Mouse (Mus musculus): ENCODE data around the gene Kremen1. TPM values are rescaled to one million over a fixed set of nuclear protein-coding genes. Genes with fewer than 3 reads are reported as not detected.

The Kremen1 gene
- polyA plus RNA-seq, 1 experiment from 2014 or later, result 9.1 TPM

DNA sequence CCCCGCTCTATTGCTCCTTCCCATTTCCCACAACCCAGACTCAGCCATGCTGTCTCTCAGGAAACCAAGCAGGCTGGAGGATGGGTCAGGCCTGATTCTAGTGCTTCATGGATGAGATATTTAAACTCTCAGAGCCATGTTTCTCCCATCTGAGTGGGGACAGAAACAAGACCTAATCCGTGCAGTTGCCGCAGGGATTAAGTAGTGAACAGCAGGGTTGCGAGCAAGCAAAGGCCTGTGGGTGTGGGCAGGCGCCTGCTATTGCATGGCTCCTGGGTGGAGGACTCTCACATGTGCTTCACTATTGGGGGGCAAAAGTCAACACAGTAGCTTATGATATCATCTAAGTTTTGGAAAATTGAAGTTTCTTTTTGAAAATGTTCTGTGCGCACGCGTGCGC, 76.5 kb downstream of the Kremen1 start:
- 90% methylated on average over 9 of the region's 9 CpGs for WGBS
- H3K9me3 ChIP-seq (ENCODE audit: control insufficient read depth, low read length), result no peaks in the 10 kb centered on the region
- no peaks in the 10 kb centered on the region for H3K27me3 ChIP-seq (replicated peaks; ENCODE audit: control insufficient read depth, insufficient read depth, low read length)
- no peak for ATAC-seq
- peaks cover 8% of the 10 kb centered on the region; the same call in 1 of the 2 replicates for H3K4me1 ChIP-seq (ENCODE audit: control insufficient read depth, insufficient read depth, low read length)
- no peaks in the 10 kb centered on the region for H3K36me3 ChIP-seq (ENCODE audit: control insufficient read depth, insufficient read depth, low read length)
- no peak overlapping the region for H3K9ac ChIP-seq (ENCODE audit: low read depth, low read length)
- no peak overlapping the region for H3K27ac ChIP-seq (ENCODE audit: low read length)
- no peak overlapping the region for H3K4me2 ChIP-seq (ENCODE audit: low read depth, low read length)
- H3K4me3 ChIP-seq (ENCODE audit: low read length), result no peak overlapping the region

DNA sequence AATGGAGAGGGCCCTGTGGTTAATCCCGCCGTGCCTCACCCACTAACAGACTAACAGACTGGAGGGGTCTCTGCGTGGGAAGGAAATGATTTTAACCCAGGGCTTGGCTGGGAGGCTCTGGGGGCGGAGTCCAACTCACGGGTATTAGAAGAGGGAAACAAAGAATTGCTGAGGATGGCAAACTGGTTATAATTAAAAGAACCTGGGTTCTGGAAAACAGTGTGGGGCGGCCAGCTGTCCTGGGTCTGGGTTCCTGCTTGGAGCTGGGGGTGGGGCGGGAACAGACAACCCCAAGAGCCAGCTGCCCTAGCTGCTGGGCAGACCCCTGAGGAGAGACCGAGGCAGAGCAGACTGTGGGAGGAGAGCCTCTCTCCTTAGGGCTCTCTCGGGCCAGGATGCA, 77.1 kb downstream of the Kremen1 start:
- Histone ChIP-seq H3K27ac (ENCODE audit: low read length) (no peak overlapping the region), H3K9me3 (ENCODE audit: control insufficient read depth, low read length) (no peaks in the 10 kb centered on the region), H3K27me3 (replicated peaks; ENCODE audit: control insufficient read depth, insufficient read depth, low read length) (no peaks in the 10 kb centered on the region), H3K4me3 (ENCODE audit: low read length) (no peak overlapping the region), H3K4me1 (ENCODE audit: control insufficient read depth, insufficient read depth, low read length) (peaks cover 8% of the 10 kb centered on the region; the same call in 1 of the 2 replicates), H3K9ac (ENCODE audit: low read depth, low read length) (no peak overlapping the region), H3K4me2 (ENCODE audit: low read depth, low read length) (no peak overlapping the region), H3K36me3 (ENCODE audit: control insufficient read depth, insufficient read depth, low read length) (no peaks in the 10 kb centered on the region)
- peak; percentile 30; the same call in 1 of the 2 replicates for ATAC-seq
- 34% methylated on average over 9 of the region's 9 CpGs for WGBS

DNA sequence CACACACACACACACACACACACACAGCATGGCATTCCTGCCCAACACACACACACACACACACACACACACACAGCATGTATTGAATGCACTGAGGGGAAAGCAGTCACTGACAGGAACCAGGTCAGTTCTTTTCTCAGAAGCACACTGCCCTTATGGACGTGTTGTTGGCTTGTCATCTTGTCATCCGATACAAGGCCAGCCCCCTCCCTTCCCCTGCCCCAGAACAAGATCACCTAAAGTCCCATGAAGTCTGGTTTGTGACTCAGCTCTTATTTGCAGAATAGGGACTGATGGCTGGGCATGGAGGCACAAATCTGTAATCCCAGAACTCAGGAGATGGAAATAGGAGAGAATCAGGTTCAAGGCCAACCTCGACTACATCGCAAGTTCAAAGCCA, 78.5 kb downstream of the Kremen1 start:
- Histone ChIP-seq H3K36me3 (ENCODE audit: control insufficient read depth, insufficient read depth, low read length) (no peaks in the 10 kb centered on the region), H3K27ac (ENCODE audit: low read length) (no peak overlapping the region), H3K4me1 (ENCODE audit: control insufficient read depth, insufficient read depth, low read length) (peaks cover 8% of the 10 kb centered on the region; the same call in 1 of the 2 replicates), H3K9me3 (ENCODE audit: control insufficient read depth, low read length) (no peaks in the 10 kb centered on the region), H3K27me3 (replicated peaks; ENCODE audit: control insufficient read depth, insufficient read depth, low read length) (no peaks in the 10 kb centered on the region), H3K9ac (ENCODE audit: low read depth, low read length) (no peak overlapping the region), H3K4me3 (ENCODE audit: low read length) (no peak overlapping the region), H3K4me2 (ENCODE audit: low read depth, low read length) (no peak overlapping the region)
- WGBS, result 73% methylated on average over 4 of the region's 4 CpGs
- no peak for ATAC-seq

DNA sequence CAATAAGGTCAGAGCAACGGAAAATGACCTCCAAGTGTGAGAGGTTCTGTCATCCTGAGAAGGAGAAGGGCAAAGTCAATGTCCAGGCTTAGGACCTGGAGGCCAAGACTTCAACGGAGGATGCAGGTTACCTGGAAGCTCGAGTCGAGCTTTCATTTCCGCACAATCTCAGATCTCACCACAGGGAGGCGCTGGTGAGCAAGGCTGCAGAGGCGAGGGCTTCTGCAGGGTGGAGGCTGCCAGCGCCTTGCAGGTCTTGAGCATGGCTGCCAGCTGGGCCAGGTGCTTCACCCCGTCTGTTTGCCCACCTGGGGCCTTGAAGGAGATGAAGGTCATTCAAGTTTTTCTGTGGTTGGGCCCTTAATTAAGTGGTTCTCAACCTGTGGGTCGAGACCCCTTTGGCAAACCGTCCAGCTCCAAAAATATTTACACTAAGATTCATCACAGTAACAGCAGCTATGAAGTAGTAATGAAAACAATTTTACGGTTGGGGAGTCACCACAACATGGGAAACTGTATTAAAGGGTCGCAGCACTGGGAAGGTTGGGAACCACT, 79.4 kb downstream of the Kremen1 start:
- peak; percentile 54 for ATAC-seq
- Histone ChIP-seq H3K9me3 (ENCODE audit: control insufficient read depth, low read length) (no peaks in the 10 kb centered on the region), H3K4me3 (ENCODE audit: low read length) (no peak overlapping the region), H3K36me3 (ENCODE audit: control insufficient read depth, insufficient read depth, low read length) (no peaks in the 10 kb centered on the region), H3K4me2 (ENCODE audit: low read depth, low read length) (no peak overlapping the region), H3K4me1 (ENCODE audit: control insufficient read depth, insufficient read depth, low read length) (peaks cover 8% of the 10 kb centered on the region; the same call in 1 of the 2 replicates), H3K9ac (ENCODE audit: low read depth, low read length) (no peak overlapping the region), H3K27ac (ENCODE audit: low read length) (no peak overlapping the region; the same call in 1 of the 2 replicates), H3K27me3 (replicated peaks; ENCODE audit: control insufficient read depth, insufficient read depth, low read length) (no peaks in the 10 kb centered on the region)
- 18% methylated on average over 13 of the region's 13 CpGs for WGBS

DNA sequence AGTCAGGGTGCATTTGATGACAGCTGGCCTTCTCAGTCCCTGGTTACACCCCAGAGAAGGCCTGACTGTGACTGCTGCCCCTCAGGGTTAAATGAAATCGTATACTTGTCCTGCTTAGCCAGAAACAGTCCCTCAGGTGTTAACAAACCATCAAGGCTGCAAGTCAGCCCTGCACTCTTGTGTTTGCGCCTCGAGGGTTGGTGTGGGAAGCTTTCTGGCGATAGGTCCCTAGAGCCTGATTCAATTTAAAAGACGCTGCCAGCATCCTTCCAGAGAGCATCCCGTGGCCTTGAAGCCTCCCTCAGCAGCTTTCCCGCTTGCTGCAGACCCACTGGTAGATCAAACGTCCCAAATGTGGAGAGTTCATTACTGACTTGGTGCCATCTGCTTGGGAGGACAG, 82.0 kb downstream of the Kremen1 start:
- WGBS, result 57% methylated on average over 8 of the region's 8 CpGs
- Histone ChIP-seq H3K27ac (ENCODE audit: low read length) (no peak overlapping the region), H3K36me3 (ENCODE audit: control insufficient read depth, insufficient read depth, low read length) (no peaks in the 10 kb centered on the region), H3K4me2 (ENCODE audit: low read depth, low read length) (no peak overlapping the region), H3K9me3 (ENCODE audit: control insufficient read depth, low read length) (no peaks in the 10 kb centered on the region), H3K9ac (ENCODE audit: low read depth, low read length) (no peak overlapping the region), H3K27me3 (replicated peaks; ENCODE audit: control insufficient read depth, insufficient read depth, low read length) (no peaks in the 10 kb centered on the region), H3K4me3 (ENCODE audit: low read length) (no peak overlapping the region), H3K4me1 (ENCODE audit: control insufficient read depth, insufficient read depth, low read length) (peaks cover 8% of the 10 kb centered on the region; the same call in 1 of the 2 replicates)
- no peak for ATAC-seq

DNA sequence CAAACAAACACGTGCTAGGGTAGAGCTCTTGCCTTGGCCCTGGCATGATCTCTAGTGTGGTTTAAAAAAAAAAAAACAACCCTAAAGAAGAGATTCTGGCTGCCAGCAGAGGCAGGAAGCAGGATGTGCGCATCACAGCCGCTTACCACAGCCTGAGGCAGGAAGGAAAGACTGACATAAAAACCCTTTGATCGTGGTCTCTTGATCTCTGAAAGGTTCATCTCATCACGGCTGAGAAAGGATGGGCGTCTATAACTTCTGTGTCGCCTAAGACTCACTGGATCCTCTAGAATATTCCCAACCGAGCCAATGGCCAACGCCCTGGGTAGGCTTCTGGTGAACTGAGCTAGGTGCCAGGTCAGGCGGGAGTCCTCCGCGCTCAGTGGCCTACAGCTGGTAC, 84.2 kb downstream of the Kremen1 start:
- WGBS, result 73% methylated on average over 12 of the region's 12 CpGs
- Histone ChIP-seq H3K36me3 (ENCODE audit: control insufficient read depth, insufficient read depth, low read length) (no peaks in the 10 kb centered on the region), H3K27me3 (replicated peaks; ENCODE audit: control insufficient read depth, insufficient read depth, low read length) (no peaks in the 10 kb centered on the region), H3K4me1 (ENCODE audit: control insufficient read depth, insufficient read depth, low read length) (peaks cover 5% of the 10 kb centered on the region; the same call in 1 of the 2 replicates), H3K4me2 (ENCODE audit: low read depth, low read length) (no peak overlapping the region), H3K9ac (ENCODE audit: low read depth, low read length) (no peak overlapping the region), H3K9me3 (ENCODE audit: control insufficient read depth, low read length) (no peaks in the 10 kb centered on the region), H3K4me3 (ENCODE audit: low read length) (no peak overlapping the region), H3K27ac (ENCODE audit: low read length) (no peak overlapping the region)
- ATAC-seq, result no peak

DNA sequence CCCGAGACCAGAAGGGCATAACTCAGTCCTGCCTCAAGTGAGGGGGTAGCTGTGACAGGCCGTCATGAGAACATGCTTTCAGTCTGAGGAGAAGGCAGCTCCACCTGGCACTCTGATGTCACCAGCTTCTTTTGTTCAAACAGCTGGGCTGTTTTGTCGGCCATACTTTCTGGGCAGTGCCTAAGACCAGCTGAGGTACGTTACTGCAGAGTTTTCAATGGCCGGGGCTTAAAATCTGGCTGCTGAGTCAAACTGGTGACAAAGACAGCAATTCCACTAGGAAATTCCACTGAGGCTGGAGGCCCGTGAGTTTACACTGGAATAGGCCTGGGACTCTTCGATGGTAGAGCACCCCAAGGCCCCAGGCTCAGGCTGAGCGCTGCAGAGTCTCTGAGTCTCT, 84.7 kb downstream of the Kremen1 start:
- 67% methylated on average over 8 of the region's 8 CpGs for WGBS
- no peaks in the 10 kb centered on the region for H3K36me3 ChIP-seq (ENCODE audit: control insufficient read depth, insufficient read depth, low read length)
- H3K27ac ChIP-seq (ENCODE audit: low read length), result no peak overlapping the region
- H3K4me2 ChIP-seq (ENCODE audit: low read depth, low read length), result no peak overlapping the region
- peaks cover 4% of the 10 kb centered on the region; the same call in 1 of the 2 replicates for H3K4me1 ChIP-seq (ENCODE audit: control insufficient read depth, insufficient read depth, low read length)
- H3K9me3 ChIP-seq (ENCODE audit: control insufficient read depth, low read length), result no peaks in the 10 kb centered on the region
- ATAC-seq, result no peak
- no peak overlapping the region for H3K4me3 ChIP-seq (ENCODE audit: low read length)
- H3K27me3 ChIP-seq (replicated peaks; ENCODE audit: control insufficient read depth, insufficient read depth, low read length), result no peaks in the 10 kb centered on the region
- H3K9ac ChIP-seq (ENCODE audit: low read depth, low read length), result no peak overlapping the region

DNA sequence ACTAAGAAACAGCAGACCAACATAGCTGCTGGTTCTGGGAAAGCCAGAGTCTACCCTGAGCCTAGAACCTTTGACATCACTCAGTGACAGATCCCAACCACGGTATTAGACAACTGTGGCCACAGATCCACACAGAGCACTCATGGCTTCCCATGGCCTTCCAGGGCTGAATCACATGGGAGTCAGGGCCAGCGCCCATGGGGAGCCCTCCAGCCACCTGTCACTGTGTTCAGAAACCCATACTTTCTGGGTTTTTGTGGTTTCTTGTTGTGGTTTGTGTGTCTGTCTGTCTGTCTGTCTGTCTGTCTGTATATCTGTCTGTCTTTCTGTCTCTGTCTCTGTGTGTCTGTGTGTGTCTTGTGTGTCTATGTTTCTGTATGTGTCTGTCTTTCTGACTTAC, 85.5 kb downstream of the Kremen1 start:
- Histone ChIP-seq H3K4me3 (ENCODE audit: low read length) (no peak overlapping the region), H3K9ac (ENCODE audit: low read depth, low read length) (no peak overlapping the region), H3K4me2 (ENCODE audit: low read depth, low read length) (no peak overlapping the region), H3K27me3 (replicated peaks; ENCODE audit: control insufficient read depth, insufficient read depth, low read length) (no peaks in the 10 kb centered on the region), H3K4me1 (ENCODE audit: control insufficient read depth, insufficient read depth, low read length) (peaks cover 2% of the 10 kb centered on the region), H3K9me3 (ENCODE audit: control insufficient read depth, low read length) (no peaks in the 10 kb centered on the region), H3K27ac (ENCODE audit: low read length) (no peak overlapping the region), H3K36me3 (ENCODE audit: control insufficient read depth, insufficient read depth, low read length) (no peaks in the 10 kb centered on the region)
- no peak for ATAC-seq
- 92% methylated on average over 2 of the region's 2 CpGs for whole genome bisulfite sequencing

DNA sequence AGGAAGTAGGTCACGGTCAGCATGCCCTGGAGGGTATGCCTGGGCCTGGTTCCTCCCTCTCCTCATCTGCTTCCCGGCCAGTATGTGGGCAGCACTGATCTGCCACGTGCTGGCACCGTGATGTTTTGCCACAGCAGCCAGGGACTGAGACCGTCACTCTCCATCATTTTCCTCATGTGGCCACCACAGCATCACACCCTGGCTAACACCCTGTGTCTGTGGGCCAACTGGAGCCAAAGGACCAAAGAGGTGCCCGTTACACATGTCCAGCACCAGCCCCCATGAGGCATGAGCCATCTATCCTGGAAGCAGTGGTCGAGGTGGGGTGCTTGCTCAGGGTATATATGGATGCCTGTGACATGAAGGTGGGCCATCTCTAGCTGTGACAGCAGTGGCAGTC, 86.2 kb downstream of the Kremen1 start:
- no peaks in the 10 kb centered on the region for H3K36me3 ChIP-seq (ENCODE audit: control insufficient read depth, insufficient read depth, low read length)
- no peaks in the 10 kb centered on the region for H3K9me3 ChIP-seq (ENCODE audit: control insufficient read depth, low read length)
- 87% methylated on average over 7 of the region's 7 CpGs for WGBS
- no peak overlapping the region for H3K27ac ChIP-seq (ENCODE audit: low read length)
- H3K4me3 ChIP-seq (ENCODE audit: low read length), result no peak overlapping the region
- H3K27me3 ChIP-seq (replicated peaks; ENCODE audit: control insufficient read depth, insufficient read depth, low read length), result no peaks in the 10 kb centered on the region
- peaks cover 2% of the 10 kb centered on the region for H3K4me1 ChIP-seq (ENCODE audit: control insufficient read depth, insufficient read depth, low read length)
- H3K9ac ChIP-seq (ENCODE audit: low read depth, low read length), result no peak overlapping the region
- no peak for ATAC-seq
- H3K4me2 ChIP-seq (ENCODE audit: low read depth, low read length), result no peak overlapping the region

DNA sequence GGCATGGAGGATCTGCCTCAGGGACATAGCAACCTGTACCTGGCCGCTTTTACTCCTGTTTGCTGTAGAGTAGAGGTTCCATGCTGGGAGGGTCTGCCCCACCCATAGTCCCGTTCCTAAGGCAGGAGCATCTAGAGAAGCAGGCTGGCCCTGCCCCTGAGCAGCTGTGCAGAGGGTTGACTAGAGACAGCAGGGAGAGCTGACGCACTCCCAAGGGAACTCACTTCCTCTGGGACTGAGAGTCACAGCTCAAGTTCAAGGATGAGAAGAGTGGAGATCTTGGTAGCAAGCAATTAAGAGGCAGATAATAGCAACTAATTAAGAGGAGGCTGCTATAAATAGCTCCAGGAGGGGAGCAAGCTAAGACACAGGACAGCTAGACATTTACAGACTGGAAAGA, 88.5 kb downstream of the Kremen1 start:
- no peak overlapping the region; the same call in 1 of the 2 replicates for H3K9ac ChIP-seq (ENCODE audit: low read depth, low read length)
- H3K27ac ChIP-seq (ENCODE audit: low read length), result no peak overlapping the region
- H3K4me3 ChIP-seq (ENCODE audit: low read length), result no peak overlapping the region
- 0 out of 2 replicates have a peak, but pooled peaks have one; percentile 40 for ATAC-seq
- no peaks in the 10 kb centered on the region for H3K9me3 ChIP-seq (ENCODE audit: control insufficient read depth, low read length)
- H3K36me3 ChIP-seq (ENCODE audit: control insufficient read depth, insufficient read depth, low read length), result no peaks in the 10 kb centered on the region
- H3K4me1 ChIP-seq (ENCODE audit: control insufficient read depth, insufficient read depth, low read length), result peaks cover 2% of the 10 kb centered on the region
- H3K4me2 ChIP-seq (ENCODE audit: low read depth, low read length), result no peak overlapping the region
- 40% methylated on average over 3 of the region's 3 CpGs for WGBS
- no peaks in the 10 kb centered on the region for H3K27me3 ChIP-seq (replicated peaks; ENCODE audit: control insufficient read depth, insufficient read depth, low read length)

All from intestine, embryonic 16.5 days (tissue).